Mouse (Mus musculus) erythroblast, embryonic 14.5 days (primary cell): ENCODE measurements around the gene Iqce.

ENCODE experiments used
- GATA1 ChIP-seq: IDR thresholded peaks from 2 replicates; pipeline ENCODE4 v1.6.1; 2012; ENCODE audit warnings: low read length, inconsistent platforms, mixed read lengths
- TAL1 ChIP-seq: IDR thresholded peaks from 3 replicates; pipeline ENCODE4 v1.6.1; 2012; ENCODE audit warnings: low read length, inconsistent platforms, mixed read lengths

DNA sequence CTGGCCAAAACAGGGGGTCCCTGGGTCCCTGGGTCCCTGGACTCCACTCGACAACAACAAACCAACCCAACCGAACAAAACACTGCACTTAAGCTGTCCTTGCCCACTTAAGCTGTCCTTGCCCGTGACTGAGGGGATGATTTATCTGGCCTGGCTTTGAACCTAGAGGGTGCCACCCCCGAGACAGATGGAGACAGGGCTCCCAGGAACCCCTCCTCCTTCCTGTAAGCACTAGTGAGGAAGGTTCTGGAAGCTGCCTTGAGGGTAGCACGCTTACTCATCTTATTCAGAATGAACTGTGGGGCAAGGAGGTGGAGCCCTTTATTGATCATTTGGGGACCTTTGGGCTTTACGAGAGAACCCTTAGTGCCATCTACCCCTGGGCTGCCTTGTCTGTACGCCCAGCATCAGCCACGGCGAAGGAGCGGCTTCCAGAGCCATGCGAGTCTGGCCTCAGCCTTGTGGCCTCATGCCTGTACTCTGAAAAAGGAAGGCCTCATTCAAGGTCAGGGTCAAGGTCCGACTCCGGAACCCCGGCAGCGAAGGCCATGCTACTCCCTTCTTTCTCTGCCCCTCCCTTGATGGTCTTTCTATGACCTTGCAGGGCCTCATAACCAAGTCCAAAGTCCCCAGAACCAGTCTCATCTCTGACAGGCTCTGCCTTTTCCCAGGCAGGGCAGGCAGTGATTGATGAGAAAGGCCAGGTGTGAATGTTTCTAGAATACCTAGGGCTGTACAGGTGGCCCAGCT lies 47.9 kb downstream of the Iqce start:
- TF ChIP-seq GATA1 = no peak
- no peak for TF ChIP-seq TAL1
